8 mouse cellular contexts compared by ENCODE assay signal in the genomic region with DNA sequence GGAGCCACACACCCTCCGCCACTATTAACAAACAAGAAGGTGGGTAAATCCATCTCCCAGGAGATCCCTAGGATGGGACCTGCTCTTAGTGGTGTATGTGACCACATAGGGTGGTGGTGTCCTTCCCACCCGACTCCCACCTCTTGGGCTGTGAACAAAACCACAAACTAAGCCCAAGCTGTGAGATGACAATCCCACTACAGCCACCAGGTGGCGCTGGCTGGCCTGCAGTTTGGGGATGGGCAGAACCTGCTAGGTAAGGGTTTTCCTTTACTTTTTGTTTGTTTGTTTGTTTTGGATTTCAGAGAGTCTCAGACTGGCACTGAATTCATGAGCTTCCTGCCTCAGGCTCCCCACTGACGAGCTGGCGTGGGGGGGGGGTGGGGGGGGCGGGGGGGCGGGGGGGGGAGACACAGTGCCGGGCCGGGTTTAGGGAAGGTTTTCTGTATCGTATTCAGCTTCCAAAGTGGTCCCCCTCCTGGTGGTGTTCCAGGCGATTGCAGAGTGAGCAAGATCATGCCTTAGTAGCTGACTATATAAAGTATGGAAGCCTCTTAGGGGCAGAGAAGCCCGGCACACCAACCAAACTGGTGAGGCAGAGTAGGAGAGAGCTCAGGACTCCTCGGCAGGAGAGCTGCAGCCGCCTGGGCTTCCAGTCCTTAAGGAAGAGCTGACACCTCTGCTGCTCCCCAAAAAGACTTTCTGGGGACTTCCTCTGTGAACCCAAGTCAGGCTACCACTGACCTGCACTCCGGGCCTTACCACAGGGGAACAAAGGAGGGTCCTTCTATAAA. TPM values are rescaled to one million over a fixed set of nuclear protein-coding genes. Genes with fewer than 3 reads are reported as not detected.
DNase-seq lines count a peak whose midpoint lies in the region; ATAC-seq lines count a peak whose summit lies in the region.

No protein-coding gene starts in this region.

- no peaks in the 10 kb centered on the region for H3K9me3 ChIP-seq in forebrain, embryonic 14.5 days (replicated peaks; ENCODE audit: control insufficient read depth, low read length)

- H3K4me2 ChIP-seq in forebrain, embryonic 14.5 days (ENCODE audit: low read length) = peak overlapping the region; percentile 25; the same call in 1 of the 2 replicates

- peak; percentile 6 to 43 for DNase-seq in urinary bladder, adult 18-20 months (ENCODE audit: low spot score in 2 of 2)
- no peak for DNase-seq in urinary bladder, postnatal 4 days (ENCODE audit: low spot score in 2 of 2)
- peak; percentile 34 for DNase-seq in c-Kit-positive CD71-positive TER-119-positive erythroid progenitor cells, embryonic 14.5 days (ENCODE audit: low spot score)
- DNase-seq in forebrain, embryonic 14.5 days (ENCODE audit: low spot score) = peak; percentile 79
- peak; percentile 48 for DNase-seq in kidney, adult 9 months
- peak; percentile 34 to 38 for DNase-seq in lung, adult 18-20 months
- peak; percentile 81 to 84 for DNase-seq in right cerebral cortex, adult 2 months (ENCODE audit: low spot score in 2 of 2)

- WGBS in forebrain, embryonic 14.5 days = 7% methylated on average over 14 of the region's 15 CpGs

- no peak overlapping the region for H3K4me3 ChIP-seq in forebrain, embryonic 14.5 days (ENCODE audit: low read depth, low read length)

- peak; percentile 18; the same call in 1 of the 2 replicates for ATAC-seq in forebrain, embryonic 14.5 days
- ATAC-seq in inflammation-experienced regulatory T-cells, adult 6 months = no peak

- no peak overlapping the region for H3K9ac ChIP-seq in forebrain, embryonic 14.5 days (ENCODE audit: low read length)

- no peaks in the 10 kb centered on the region for H3K27me3 ChIP-seq in forebrain, embryonic 14.5 days (replicated peaks; ENCODE audit: control insufficient read depth, insufficient read depth, low read length)

- peaks cover 13% of the 10 kb centered on the region; the same call in 1 of the 2 replicates for H3K4me1 ChIP-seq in forebrain, embryonic 14.5 days (ENCODE audit: control insufficient read depth, insufficient read depth, low read length)

- H3K36me3 ChIP-seq in forebrain, embryonic 14.5 days (ENCODE audit: control insufficient read depth, insufficient read depth, low read length) = no peaks in the 10 kb centered on the region

- H3K27ac ChIP-seq in forebrain, embryonic 14.5 days (ENCODE audit: low read depth, low read length) = no peak overlapping the region

RNA-seq across cellular contexts. Expression of a gene that starts 8.9 kb away (rescaled TPM):
- polyA plus RNA-seq in forebrain, embryonic 14.5 days (2014; fragmentation: Nextera tagmentation; extraction: Ambion mirVana) = 2.1 and 3.0 TPM in 2 replicates
- polyA plus RNA-seq in inflammation-experienced regulatory T-cells, adult 6 months (2017; shearing (Covaris generic)) = not detected

RNA-seq across cellular contexts. Expression of a gene that starts 31.4 kb away (rescaled TPM):
- polyA plus RNA-seq in forebrain, embryonic 14.5 days (2014; fragmentation: Nextera tagmentation; extraction: Ambion mirVana) = 40.4 and 51.4 TPM in 2 replicates
- polyA plus RNA-seq in inflammation-experienced regulatory T-cells, adult 6 months (2017; shearing (Covaris generic)) = under 1 TPM in 1 of 3 experiments, not detected in 2; 0.29 TPM

RNA-seq across cellular contexts. Expression of a gene that starts 48.9 kb away (rescaled TPM):
- polyA plus RNA-seq in forebrain, embryonic 14.5 days (2014; fragmentation: Nextera tagmentation; extraction: Ambion mirVana) = not detected in 2 replicates
- not detected for polyA plus RNA-seq in inflammation-experienced regulatory T-cells, adult 6 months (2017; shearing (Covaris generic))

Comparison
In these comparisons a context has a peak if more than half of its experiments do, and no peak if none do; other contexts are left out.
1. DNase-seq: peak in urinary bladder, adult 18-20 months (2 of 2), c-Kit-positive CD71-positive TER-119-positive erythroid progenitor cells, embryonic 14.5 days (single experiment), forebrain, embryonic 14.5 days (single experiment), kidney, adult 9 months (single experiment), lung, adult 18-20 months (2 of 2) and right cerebral cortex, adult 2 months (2 of 2); none in urinary bladder, postnatal 4 days (0 of 2).
2. RNA of a gene that starts 31.4 kb away (polyA plus RNA-seq): 40.4 to 51.4 TPM in forebrain, embryonic 14.5 days; 0.29 TPM in inflammation-experienced regulatory T-cells, adult 6 months; every median in the first group is over 10 times any median in the second.